Mouse (Mus musculus) embryonic facial prominence, embryonic 13.5 days (tissue): ENCODE results near the gene Bloc1s5. TPM values are rescaled to one million over a fixed set of nuclear protein-coding genes. Genes with fewer than 3 reads are reported as not detected.

ENCODE experiments used
- ATAC-seq: fragments of 200-750 bp; cut with Nextera tagmentation; 2 replicates; pipeline ENCODE4 v1.8.0; 2017; ENCODE audit warnings: low read depth; ENCODE audit not compliant: insufficient number of reproducible peaks, insufficient read depth, low FRiP score, low TSS enrichment
- H3K27ac ChIP-seq: fragments of 300-500 bp; sonication (generic); 2 replicates; pipeline ENCODE4 v1.5.1; 2015; ENCODE audit warnings: moderate library complexity, mild to moderate bottlenecking, inconsistent platforms
- H3K27me3 ChIP-seq: fragments of 300-500 bp; sonication (generic); 2 replicates; pipeline ENCODE4 v1.6.1; 2015; ENCODE audit warnings: mild to moderate bottlenecking, inconsistent platforms
- H3K36me3 ChIP-seq: fragments of 300-500 bp; sonication (generic); 2 replicates; pipeline ENCODE4 v1.6.1; 2015; ENCODE audit warnings: mild to moderate bottlenecking, inconsistent platforms
- H3K4me1 ChIP-seq: fragments of 300-500 bp; sonication (generic); 2 replicates; pipeline ENCODE4 v1.6.1; 2015; ENCODE audit warnings: inconsistent platforms
- H3K4me2 ChIP-seq: fragments of 300-500 bp; sonication (generic); 2 replicates; pipeline ENCODE4 v1.6.1; 2015; ENCODE audit warnings: moderate library complexity, mild to moderate bottlenecking, inconsistent platforms
- H3K4me3 ChIP-seq: fragments of 300-500 bp; sonication (generic); 2 replicates; pipeline ENCODE4 v1.5.1; 2015; ENCODE audit warnings: mild to moderate bottlenecking, inconsistent platforms
- H3K9ac ChIP-seq: fragments of 300-500 bp; sonication (generic); 2 replicates; pipeline ENCODE4 v1.6.1; 2015; ENCODE audit warnings: mild to moderate bottlenecking, inconsistent platforms
- H3K9me3 ChIP-seq: fragments of 300-500 bp; sonication (generic); 2 replicates; pipeline ENCODE4 v1.6.1; 2016; ENCODE audit warnings: inconsistent platforms
- WGBS: fragments of 180-500 bp; shearing (Covaris S2); methylation state at CpG from one replicate; pipeline ENCODE4 v1.1.7; 2015; ENCODE audit warnings: mixed read lengths; 5-methylcytosine and 5-hydroxymethylcytosine counted together
- polyA plus RNA-seq: library from polyadenylated mRNA; unstranded; fragments of >200 nt; fragmentation: Nextera tagmentation; extraction: Ambion mirVana; gene quantifications from 2 replicates; pipeline ENCODE4 v1.2.1, GENCODE M21; 2015

Bloc1s5 gene
- polyA plus RNA-seq, 1 experiment from 2014 or later = 22.5 TPM

DNA sequence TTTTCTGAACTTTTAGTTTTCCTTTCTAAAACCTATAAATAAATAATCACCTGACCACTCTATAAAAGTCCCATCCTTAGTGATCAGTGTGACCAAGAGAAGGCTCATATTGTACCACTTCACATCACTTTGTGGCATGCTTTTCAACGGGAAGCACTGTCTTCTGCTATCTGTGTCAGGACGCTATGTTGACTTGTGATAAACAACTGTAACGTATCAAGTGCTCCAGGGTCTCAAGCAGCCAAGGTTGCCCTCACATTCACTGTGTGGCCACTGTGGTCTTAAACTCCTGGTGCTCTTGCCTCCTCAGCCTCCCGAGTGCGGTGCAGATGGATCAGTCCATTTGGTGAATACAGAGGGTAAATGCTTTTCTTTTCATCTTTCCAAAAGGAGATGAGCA, 19.3 kb downstream of the Bloc1s5 start:
- Histone ChIP-seq H3K4me2 (no peak overlapping the region), H3K27ac (no peak overlapping the region), H3K27me3 (no peaks in the 10 kb centered on the region), H3K4me1 (no peaks in the 10 kb centered on the region), H3K4me3 (no peak overlapping the region), H3K9me3 (no peaks in the 10 kb centered on the region), H3K36me3 (peaks cover 35% of the 10 kb centered on the region), H3K9ac (no peak overlapping the region)
- no peak for ATAC-seq
- 89% methylated on average over 5 of the region's 5 CpGs for WGBS

DNA sequence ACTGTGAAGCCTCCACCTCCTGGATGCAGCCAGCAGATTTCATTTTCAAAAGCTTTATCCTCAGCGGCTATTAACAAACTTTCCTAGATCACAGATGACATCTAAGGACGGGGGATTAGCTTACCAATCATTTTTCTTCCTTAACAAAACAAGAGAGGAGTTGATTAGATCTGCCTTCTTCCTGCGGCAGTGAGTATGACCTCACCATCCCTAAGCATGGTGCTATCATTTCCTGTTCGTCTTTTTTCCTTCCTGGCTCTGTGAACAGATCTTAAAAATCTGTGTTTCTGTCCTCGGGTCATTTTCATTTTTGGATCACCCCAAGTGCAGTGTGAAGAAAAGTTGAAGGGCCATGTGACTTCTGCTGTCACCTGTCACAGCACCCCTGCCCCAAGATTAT, 20.6 kb downstream of the Bloc1s5 start:
- WGBS = 45% methylated on average over 5 of the region's 5 CpGs
- H3K4me3 ChIP-seq = no peak overlapping the region
- no peaks in the 10 kb centered on the region for H3K27me3 ChIP-seq
- H3K4me1 ChIP-seq = no peaks in the 10 kb centered on the region
- no peak for ATAC-seq
- H3K9me3 ChIP-seq = no peaks in the 10 kb centered on the region
- no peak overlapping the region for H3K9ac ChIP-seq
- no peak overlapping the region for H3K27ac ChIP-seq
- H3K4me2 ChIP-seq = no peak overlapping the region
- H3K36me3 ChIP-seq = peaks cover 37% of the 10 kb centered on the region

GRCm38 (mm10) chr13:38613583-38613982, 21.3 kb downstream of the Bloc1s5 start:
- Histone ChIP-seq H3K4me3 (no peak overlapping the region), H3K27ac (no peak overlapping the region), H3K4me2 (no peak overlapping the region), H3K9me3 (no peaks in the 10 kb centered on the region), H3K4me1 (no peaks in the 10 kb centered on the region), H3K9ac (no peak overlapping the region), H3K27me3 (no peaks in the 10 kb centered on the region), H3K36me3 (peaks cover 37% of the 10 kb centered on the region)
- whole genome bisulfite sequencing = 87% methylated on average over 8 of the region's 8 CpGs
- no peak for ATAC-seq

GRCm38 (mm10) chr13:38612608-38613007, 22.3 kb downstream of the Bloc1s5 start:
- Histone ChIP-seq H3K9ac (no peak overlapping the region), H3K36me3 (peaks cover 34% of the 10 kb centered on the region), H3K4me3 (no peak overlapping the region), H3K9me3 (no peaks in the 10 kb centered on the region), H3K27me3 (no peaks in the 10 kb centered on the region), H3K4me2 (no peak overlapping the region), H3K27ac (no peak overlapping the region), H3K4me1 (no peaks in the 10 kb centered on the region)
- no peak for ATAC-seq
- WGBS = 84% methylated on average over 9 of the region's 9 CpGs

DNA sequence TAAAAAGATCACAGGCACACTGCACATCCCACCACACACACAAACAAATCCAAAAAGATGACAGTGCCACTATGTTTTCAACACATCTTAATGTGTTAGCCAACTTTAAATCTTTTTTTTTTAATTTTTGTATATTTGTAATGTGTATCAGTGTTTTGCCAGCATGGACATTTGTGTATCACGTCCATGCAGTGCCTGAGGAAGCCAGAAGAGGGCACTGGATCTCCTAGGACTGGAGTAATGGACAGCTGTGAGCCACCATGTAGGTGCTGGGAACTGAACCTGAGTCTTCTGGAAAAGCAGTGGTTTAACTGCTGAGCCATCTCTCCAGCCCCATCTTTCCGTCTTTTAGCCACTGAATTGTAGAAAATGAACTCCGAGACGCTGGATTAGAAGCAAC, 22.7 kb downstream of the Bloc1s5 start:
- no peak for ATAC-seq
- no peak overlapping the region for H3K27ac ChIP-seq
- H3K27me3 ChIP-seq = no peaks in the 10 kb centered on the region
- no peaks in the 10 kb centered on the region for H3K4me1 ChIP-seq
- H3K36me3 ChIP-seq = peaks cover 34% of the 10 kb centered on the region
- H3K9me3 ChIP-seq = no peaks in the 10 kb centered on the region
- no peak overlapping the region for H3K4me3 ChIP-seq
- H3K9ac ChIP-seq = no peak overlapping the region
- no peak overlapping the region for H3K4me2 ChIP-seq
- 98% methylated on average over 4 of the region's 4 CpGs for WGBS

DNA sequence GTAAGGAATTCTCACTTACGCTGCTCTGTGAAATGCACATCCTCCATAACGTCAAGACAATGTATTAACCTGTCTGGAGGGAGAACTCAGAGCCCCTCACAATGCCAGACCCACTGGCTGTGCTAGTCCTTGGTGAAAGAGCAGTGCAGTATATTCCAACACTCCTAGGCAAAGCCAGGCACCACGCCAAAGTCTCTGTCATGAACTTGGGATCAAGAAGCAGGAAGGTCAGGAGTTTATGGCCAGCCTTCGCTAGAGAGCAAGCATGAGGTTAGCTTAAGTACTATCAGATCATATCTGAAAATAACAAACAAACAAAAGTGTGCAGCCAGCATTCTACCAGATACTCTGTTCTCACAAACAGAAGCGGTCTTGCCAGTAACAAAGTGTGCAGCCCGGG, 24.6 kb downstream of the Bloc1s5 start:
- Histone ChIP-seq H3K27me3 (no peaks in the 10 kb centered on the region), H3K9me3 (no peaks in the 10 kb centered on the region), H3K4me1 (0 out of 2 replicates have a peak, but pooled peaks cover 3% of the 10 kb centered on the region), H3K36me3 (peaks cover 27% of the 10 kb centered on the region), H3K4me2 (no peak overlapping the region), H3K27ac (no peak overlapping the region), H3K4me3 (no peak overlapping the region), H3K9ac (no peak overlapping the region)
- no peak for ATAC-seq
- WGBS = 77% methylated on average over 6 of the region's 6 CpGs

GRCm38 (mm10) chr13:38607130-38607529, 27.8 kb downstream of the Bloc1s5 start:
- WGBS = 90% methylated on average over 6 of the region's 6 CpGs
- Histone ChIP-seq H3K36me3 (peaks cover 25% of the 10 kb centered on the region), H3K9ac (no peak overlapping the region), H3K4me1 (0 out of 2 replicates have a peak, but pooled peaks cover 3% of the 10 kb centered on the region), H3K4me2 (no peak overlapping the region), H3K27me3 (no peaks in the 10 kb centered on the region), H3K27ac (no peak overlapping the region), H3K4me3 (no peak overlapping the region), H3K9me3 (no peaks in the 10 kb centered on the region)
- no peak for ATAC-seq

DNA sequence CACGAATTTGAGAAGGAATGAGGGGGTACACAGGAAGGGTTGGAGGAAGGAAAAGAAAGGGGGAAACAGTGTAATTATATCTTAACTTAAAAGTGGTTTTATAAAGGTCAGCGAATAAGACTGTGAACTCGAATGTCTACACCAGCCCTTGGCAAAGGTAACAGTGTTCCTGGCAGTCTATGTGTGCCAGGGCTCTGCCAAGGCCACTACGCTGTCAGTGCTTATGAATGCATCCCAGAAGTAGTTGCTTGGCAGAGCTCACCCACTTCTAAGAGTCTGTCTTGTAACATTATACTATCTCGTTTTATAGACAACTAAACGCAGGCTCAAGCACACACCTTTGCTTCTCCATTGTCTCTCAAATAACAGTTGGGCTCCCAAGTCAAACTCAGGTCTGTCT, 29.6 kb downstream of the Bloc1s5 start:
- Histone ChIP-seq H3K9me3 (no peaks in the 10 kb centered on the region), H3K36me3 (peaks cover 12% of the 10 kb centered on the region), H3K4me2 (no peak overlapping the region), H3K27ac (no peak overlapping the region), H3K9ac (no peak overlapping the region), H3K27me3 (no peaks in the 10 kb centered on the region), H3K4me1 (0 out of 2 replicates have a peak, but pooled peaks cover 3% of the 10 kb centered on the region), H3K4me3 (no peak overlapping the region)
- no peak for ATAC-seq
- WGBS = 80% methylated on average over 6 of the region's 6 CpGs

GRCm38 (mm10) chr13:38602966-38603365, 31.9 kb downstream of the Bloc1s5 start:
- no peak overlapping the region for H3K27ac ChIP-seq
- WGBS = 90% methylated on average over 13 of the region's 13 CpGs
- ATAC-seq = no peak

GRCm38 (mm10) chr13:38602243-38602832, 32.6 kb downstream of the Bloc1s5 start:
- Histone ChIP-seq H3K9me3 (no peaks in the 10 kb centered on the region), H3K4me3 (no peak overlapping the region), H3K36me3 (peaks cover 12% of the 10 kb centered on the region), H3K27me3 (no peaks in the 10 kb centered on the region), H3K4me2 (no peak overlapping the region), H3K9ac (no peak overlapping the region), H3K4me1 (0 out of 2 replicates have a peak, but pooled peaks cover 3% of the 10 kb centered on the region), H3K27ac (no peak overlapping the region)
- WGBS = 85% methylated on average over 17 of the region's 17 CpGs
- no peak for ATAC-seq

More at GRCm38 (mm10) chr13:38602966-38603365, 31.9 kb downstream of the Bloc1s5 start:
- no peak overlapping the region for H3K4me3 ChIP-seq
- no peaks in the 10 kb centered on the region for H3K9me3 ChIP-seq
- no peak overlapping the region for H3K4me2 ChIP-seq
- H3K4me1 ChIP-seq = 0 out of 2 replicates have a peak, but pooled peaks cover 3% of the 10 kb centered on the region
- no peak overlapping the region for H3K9ac ChIP-seq
- H3K27me3 ChIP-seq = no peaks in the 10 kb centered on the region
- H3K36me3 ChIP-seq = peaks cover 12% of the 10 kb centered on the region

DNA sequence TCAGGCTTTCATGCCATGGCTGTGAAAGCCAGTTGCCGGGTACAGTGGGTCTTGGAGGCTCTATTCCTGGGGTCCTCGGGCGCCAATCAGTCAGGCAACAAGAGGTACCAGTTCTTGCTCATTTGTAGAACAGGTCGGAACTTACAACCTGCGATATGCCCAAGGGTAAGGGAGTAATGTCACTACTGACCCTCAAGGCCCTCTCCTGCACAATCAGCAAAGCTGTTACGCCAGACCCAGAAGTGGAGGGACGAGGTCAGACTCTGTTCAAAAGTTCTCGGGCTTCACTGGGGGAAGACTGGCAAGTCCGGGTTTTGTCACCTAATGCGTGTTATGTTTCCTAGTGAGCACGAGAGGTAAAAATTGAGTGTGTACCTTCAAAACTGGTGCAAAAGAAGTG, 34.1 kb downstream of the Bloc1s5 start:
- H3K27me3 ChIP-seq = no peaks in the 10 kb centered on the region
- H3K36me3 ChIP-seq = peaks cover 12% of the 10 kb centered on the region
- WGBS = 88% methylated on average over 11 of the region's 11 CpGs
- no peaks in the 10 kb centered on the region for H3K9me3 ChIP-seq
- no peak overlapping the region for H3K9ac ChIP-seq
- no peaks in the 10 kb centered on the region for H3K4me1 ChIP-seq
- no peak overlapping the region for H3K4me2 ChIP-seq
- H3K4me3 ChIP-seq = no peak overlapping the region
- ATAC-seq = no peak
- no peak overlapping the region for H3K27ac ChIP-seq

DNA sequence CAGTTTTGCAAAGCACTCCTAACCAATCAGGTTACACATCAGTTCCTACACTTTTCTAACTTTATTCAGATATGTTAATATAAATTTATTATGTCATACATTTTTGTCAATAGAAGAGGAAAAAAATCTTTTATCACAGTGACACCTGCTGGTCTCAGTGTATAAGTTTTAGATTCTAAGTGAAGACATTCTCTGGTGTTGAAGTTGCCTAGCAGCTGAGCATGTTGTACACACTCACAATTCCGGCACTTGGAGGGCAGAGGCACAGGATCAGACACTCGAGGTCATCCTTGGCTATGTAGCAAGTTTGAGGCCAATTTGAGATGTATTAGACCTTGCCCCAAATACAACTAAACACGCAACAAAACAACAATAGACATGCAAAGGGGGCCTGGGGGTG, 37.8 kb downstream of the Bloc1s5 start:
- Histone ChIP-seq H3K4me2 (no peak overlapping the region), H3K4me3 (no peak overlapping the region), H3K9me3 (no peaks in the 10 kb centered on the region), H3K4me1 (no peaks in the 10 kb centered on the region), H3K27me3 (no peaks in the 10 kb centered on the region), H3K9ac (no peak overlapping the region), H3K27ac (no peak overlapping the region), H3K36me3 (no peaks in the 10 kb centered on the region)
- no peak for ATAC-seq
- WGBS = 66% methylated on average over 3 of the region's 3 CpGs
